Mouse (Mus musculus): ENCODE data around the gene Map3k3. TPM values are rescaled to one million over a fixed set of nuclear protein-coding genes. Genes with fewer than 3 reads are reported as not detected.
A peak's percentile ranks its signal among the peaks of the same experiment; 100 is the strongest.
"Not testable (repeated sequence)": the region's sequence is repeated elsewhere in the genome, so short reads cannot be mapped to it uniquely, and the experiment has no call there.

The Map3k3 gene
- polyA plus RNA-seq, 1 experiment, result 27.8 TPM

- WGBS, result 91% methylated on average over 1 of the region's 1 CpGs
- Histone ChIP-seq H3K4me3 (ENCODE audit: insufficient read depth, low read depth, low read length) (no peak overlapping the region), H3K36me3 (ENCODE audit: control insufficient read depth, insufficient read depth, low read length) (no peaks in the 10 kb centered on the region; the same call in 1 of the 2 replicates), H3K27me3 (replicated peaks; ENCODE audit: control insufficient read depth, insufficient read depth, low read length) (no peaks in the 10 kb centered on the region), H3K27ac (ENCODE audit: insufficient read depth, low read depth, low read length) (no peak overlapping the region), H3K4me1 (ENCODE audit: control insufficient read depth, insufficient read depth, low read length) (peaks cover 6% of the 10 kb centered on the region; the same call in 1 of the 2 replicates)
- TF ChIP-seq CTCF (conservative IDR thresholded peaks at IDR 0.05; ENCODE audit: insufficient read depth, insufficient read length, low read depth, low read length) (no peak), POLR2A (IDR thresholded peaks at IDR 0.05; ENCODE audit: low read depth, low read length) (no peak)
- DNase-seq, result no peak
These were observed 23.9 kb upstream of the Map3k3 start for GRCm38 (mm10) chr11:106060549-106060948.

- TF ChIP-seq CTCF (conservative IDR thresholded peaks at IDR 0.05; ENCODE audit: insufficient read depth, insufficient read length, low read depth, low read length) (no peak), POLR2A (IDR thresholded peaks at IDR 0.05; ENCODE audit: low read depth, low read length) (no peak)
- DNase-seq, result no peak
- 83% methylated on average over 1 of the region's 1 CpGs for WGBS
- Histone ChIP-seq H3K36me3 (ENCODE audit: control insufficient read depth, insufficient read depth, low read length) (no peaks in the 10 kb centered on the region; the same call in 1 of the 2 replicates), H3K4me1 (ENCODE audit: control insufficient read depth, insufficient read depth, low read length) (peaks cover 6% of the 10 kb centered on the region; the same call in 1 of the 2 replicates), H3K4me3 (ENCODE audit: insufficient read depth, low read depth, low read length) (no peak overlapping the region), H3K27ac (ENCODE audit: insufficient read depth, low read depth, low read length) (no peak overlapping the region), H3K27me3 (replicated peaks; ENCODE audit: control insufficient read depth, insufficient read depth, low read length) (no peaks in the 10 kb centered on the region)
These were observed 23.1 kb upstream of the Map3k3 start for GRCm38 (mm10) chr11:106061311-106061710.

- 88% methylated on average over 5 of the region's 5 CpGs for WGBS
- peaks cover 9% of the 10 kb centered on the region; the same call in 1 of the 2 replicates for H3K4me1 ChIP-seq (ENCODE audit: control insufficient read depth, insufficient read depth, low read length)
- H3K36me3 ChIP-seq (ENCODE audit: control insufficient read depth, insufficient read depth, low read length), result no peaks in the 10 kb centered on the region
- TF ChIP-seq CTCF (conservative IDR thresholded peaks at IDR 0.05; ENCODE audit: insufficient read depth, insufficient read length, low read depth, low read length), result no peak
- TF ChIP-seq POLR2A (IDR thresholded peaks at IDR 0.05; ENCODE audit: low read depth, low read length), result no peak
- H3K27me3 ChIP-seq (replicated peaks; ENCODE audit: control insufficient read depth, insufficient read depth, low read length), result no peaks in the 10 kb centered on the region
- no peak overlapping the region for H3K27ac ChIP-seq (ENCODE audit: insufficient read depth, low read depth, low read length)
- DNase-seq, result no peak
- no peak overlapping the region for H3K4me3 ChIP-seq (ENCODE audit: insufficient read depth, low read depth, low read length)
These were observed 20.7 kb upstream of the Map3k3 start for GRCm38 (mm10) chr11:106063756-106064155.

- no peaks in the 10 kb centered on the region for H3K27me3 ChIP-seq (replicated peaks; ENCODE audit: control insufficient read depth, insufficient read depth, low read length)
- DNase-seq, result no peak
- peaks cover 9% of the 10 kb centered on the region; the same call in 1 of the 2 replicates for H3K4me1 ChIP-seq (ENCODE audit: control insufficient read depth, insufficient read depth, low read length)
- H3K36me3 ChIP-seq (ENCODE audit: control insufficient read depth, insufficient read depth, low read length), result no peaks in the 10 kb centered on the region
- 31% methylated on average over 18 of the region's 18 CpGs for WGBS
- H3K4me3 ChIP-seq (ENCODE audit: insufficient read depth, low read depth, low read length), result peak overlapping the region; percentile 71
- peak overlapping the region; percentile 70 for H3K27ac ChIP-seq (ENCODE audit: insufficient read depth, low read depth, low read length)
- TF ChIP-seq CTCF (conservative IDR thresholded peaks at IDR 0.05; ENCODE audit: insufficient read depth, insufficient read length, low read depth, low read length), result no peak
- no peak for TF ChIP-seq POLR2A (IDR thresholded peaks at IDR 0.05; ENCODE audit: low read depth, low read length)
These were observed 19.1 kb upstream of the Map3k3 start for GRCm38 (mm10) chr11:106065073-106065922.

- Histone ChIP-seq H3K27me3 (replicated peaks; ENCODE audit: control insufficient read depth, insufficient read depth, low read length) (no peaks in the 10 kb centered on the region), H3K36me3 (ENCODE audit: control insufficient read depth, insufficient read depth, low read length) (no peaks in the 10 kb centered on the region; the same call in 1 of the 2 replicates), H3K4me3 (ENCODE audit: insufficient read depth, low read depth, low read length) (peak within 1 kb of the TSS; percentile 71), H3K27ac (ENCODE audit: insufficient read depth, low read depth, low read length) (peak within 1 kb of the TSS; percentile 70), H3K4me1 (ENCODE audit: control insufficient read depth, insufficient read depth, low read length) (peaks cover 9% of the 10 kb centered on the region; the same call in 1 of the 2 replicates)
- DNase-seq, result peak; percentile 98
- TF ChIP-seq POLR2A (IDR thresholded peaks at IDR 0.05; ENCODE audit: low read depth, low read length), result peak; percentile 6
- peak; percentile 47 for TF ChIP-seq CTCF (conservative IDR thresholded peaks at IDR 0.05; ENCODE audit: insufficient read depth, insufficient read length, low read depth, low read length)
- WGBS, result under 1% methylated on average over 49 of the region's 49 CpGs
These were observed 18.4 kb upstream of the Map3k3 start, which contains the start of gene Taco1 for GRCm38 (mm10) chr11:106065923-106066571. TSS of gene Taco1 (plus strand) at chr11:106066061.

- H3K27me3 ChIP-seq (replicated peaks; ENCODE audit: control insufficient read depth, insufficient read depth, low read length); H3K36me3 ChIP-seq (ENCODE audit: control insufficient read depth, insufficient read depth, low read length); H3K4me1 ChIP-seq (ENCODE audit: control insufficient read depth, insufficient read depth, low read length): not testable (repeated sequence)
- Histone ChIP-seq H3K27ac (ENCODE audit: insufficient read depth, low read depth, low read length) (peak overlapping the region; percentile 48), H3K4me3 (ENCODE audit: insufficient read depth, low read depth, low read length) (peak overlapping the region; percentile 71)
- DNase-seq, result peak; percentile 25
- 13% methylated on average over 23 of the region's 23 CpGs for WGBS
These were observed 17.8 kb upstream of the Map3k3 start for GRCm38 (mm10) chr11:106066616-106067015.

GRCm38 (mm10) chr11:106073774-106074173 lies 10.6 kb upstream of the Map3k3 start:
- H3K4me1 ChIP-seq (ENCODE audit: control insufficient read depth, insufficient read depth, low read length), result no peaks in the 10 kb centered on the region
- H3K27me3 ChIP-seq (replicated peaks; ENCODE audit: control insufficient read depth, insufficient read depth, low read length), result no peaks in the 10 kb centered on the region
- WGBS, result 78% methylated on average over 3 of the region's 3 CpGs
- H3K36me3 ChIP-seq (ENCODE audit: control insufficient read depth, insufficient read depth, low read length), result peaks cover 2% of the 10 kb centered on the region
- TF ChIP-seq CTCF (conservative IDR thresholded peaks at IDR 0.05; ENCODE audit: insufficient read depth, insufficient read length, low read depth, low read length), result no peak
- no peak overlapping the region for H3K27ac ChIP-seq (ENCODE audit: insufficient read depth, low read depth, low read length)
- DNase-seq, result no peak
- H3K4me3 ChIP-seq (ENCODE audit: insufficient read depth, low read depth, low read length), result no peak overlapping the region

Data from kidney, adult 2 months (tissue).